ENCODE assay signal across 8 mouse cellular contexts in the genomic region with DNA sequence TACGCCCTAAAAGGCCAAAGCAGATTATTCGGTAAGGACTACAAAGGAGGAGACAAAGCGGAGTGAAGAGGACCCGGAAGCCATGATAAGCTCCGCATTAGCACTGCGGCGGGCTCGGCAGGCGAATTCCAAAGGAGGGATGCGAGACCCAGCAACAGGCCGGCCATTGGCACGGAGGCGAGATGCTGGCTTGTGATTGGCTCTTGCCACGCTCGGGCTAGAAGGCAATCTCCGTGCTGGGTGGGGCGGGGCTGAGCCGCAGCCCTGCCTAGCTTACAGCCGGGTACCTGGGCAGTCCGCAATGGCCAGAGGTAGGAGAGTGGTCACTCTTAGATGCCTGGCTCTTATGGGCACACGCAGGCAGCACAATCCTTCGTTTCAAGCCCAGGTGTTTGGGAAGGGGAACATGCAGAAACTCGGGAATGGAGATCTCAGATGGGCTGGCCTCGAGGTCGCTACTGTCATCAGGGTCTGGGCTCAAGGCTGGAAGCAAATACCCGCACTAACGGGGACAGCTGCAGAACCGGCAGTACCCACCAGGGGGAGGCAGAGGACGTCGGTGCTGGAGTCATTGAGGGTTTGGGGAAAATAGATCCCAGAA. TPM values are rescaled to one million over a fixed set of nuclear protein-coding genes. Genes with fewer than 3 reads are reported as not detected.
DNase-seq lines count a peak whose midpoint lies in the region; ATAC-seq and TF ChIP-seq lines count a peak whose summit lies in the region.

No protein-coding gene starts in this region.

- DNase-seq in adipocyte (ENCODE audit: low spot score) = peak; percentile 84
- DNase-seq in gastrocnemius, postnatal 10 days = peak; percentile 93
- peak; percentile 79 for DNase-seq in induced T-regulatory cell, adult 2 months (ENCODE audit: low read depth)
- DNase-seq in left cerebral cortex, adult 9 months (ENCODE audit: low spot score in 2 of 2) = peak; percentile 88 to 93
- DNase-seq in right cerebral cortex, postnatal 10 days (ENCODE audit: low spot score in 2 of 2) = peak; percentile 95 to 97
- peak; percentile 91 for DNase-seq in urinary bladder, postnatal 14 days (ENCODE audit: low spot score)

- ATAC-seq in megakaryocyte progenitor cell, adult 5-6 weeks (replicated peaks; ENCODE audit: poor library complexity) = peak; percentile 78

- peak; percentile 77 for TF ChIP-seq POLR2A in cortical plate, adult 2 months (IDR thresholded peaks at IDR 0.05; ENCODE audit: extremely low read depth, insufficient read depth, low read length)

- peak overlapping the region; percentile 34 for H3K4me3 ChIP-seq in cortical plate, adult 2 months (ENCODE audit: insufficient read depth, low read length)

- peak; percentile 89 for TF ChIP-seq CTCF in cortical plate, adult 2 months (IDR thresholded peaks at IDR 0.05; ENCODE audit: extremely low read depth, insufficient read depth, low read length)

- H3K4me1 ChIP-seq in cortical plate, adult 2 months (ENCODE audit: control insufficient read depth, insufficient read depth, low read length) = peaks cover 2% of the 10 kb centered on the region; the same call in 1 of the 2 replicates

- peak overlapping the region; percentile 63 for H3K27ac ChIP-seq in cortical plate, adult 2 months (ENCODE audit: insufficient read depth, low read length)

RNA-seq across cellular contexts. Expression of a gene that starts 15.9 kb away (rescaled TPM):
- polyA plus RNA-seq in cortical plate, adult 2 months (2012; rRNA removed) = 27.6 and 27.8 TPM in 2 replicates
- 100 to 1,000 TPM; 357 to 451 TPM for total RNA-seq in gastrocnemius, postnatal 10 days (2021)
- not detected in 2 replicates for total RNA-seq in megakaryocyte progenitor cell, adult 5-6 weeks (2015)
- not detected in 2 replicates for total RNA-seq in megakaryocyte progenitor cell, adult 5-6 weeks (2017)

RNA-seq across cellular contexts. Expression of a gene that starts 30.8 kb away (rescaled TPM):
- polyA plus RNA-seq in cortical plate, adult 2 months (2012; rRNA removed) = 516 and 534 TPM in 2 replicates
- 100 to 1,000 TPM; 302 to 322 TPM for total RNA-seq in gastrocnemius, postnatal 10 days (2021)
- 124 and 130 TPM in 2 replicates for total RNA-seq in megakaryocyte progenitor cell, adult 5-6 weeks (2015)
- 87.4 and 88.3 TPM in 2 replicates for total RNA-seq in megakaryocyte progenitor cell, adult 5-6 weeks (2017)

Comparison
In these comparisons a context has a peak if more than half of its experiments do, and no peak if none do; other contexts are left out.
1. Peak in every context shown above with its lines: DNase-seq, ATAC-seq, H3K4me3 ChIP-seq and H3K27ac ChIP-seq.
2. RNA of a gene that starts 15.9 kb away (total RNA-seq): 357 to 451 TPM in gastrocnemius, postnatal 10 days; not detected in megakaryocyte progenitor cell, adult 5-6 weeks; every median in the first group is over 100 times any median in the second.